Mouse (Mus musculus) thymus, adult 2 months (tissue): ENCODE data around the gene Surf6.

ENCODE experiments used
- CTCF ChIP-seq: fragments of 200-500 bp; IDR thresholded peaks from 2 replicates; pipeline ENCODE4 v1.5.1; 2012; ENCODE audit warnings: mild to moderate bottlenecking, control low read depth, low read length, moderate library complexity, borderline replicate concordance; ENCODE audit not compliant: control insufficient read depth, poor library complexity, insufficient read depth; ENCODE audit errors: extremely low read depth
- POLR2A ChIP-seq: fragments of 200-500 bp; IDR thresholded peaks from 2 replicates; pipeline ENCODE4 v1.6.1; 2012; ENCODE audit warnings: mild to moderate bottlenecking, low read length, control low read depth, moderate library complexity; ENCODE audit not compliant: control insufficient read depth, poor library complexity, insufficient read depth; ENCODE audit errors: extremely low read depth

- TF ChIP-seq CTCF (no peak), POLR2A (no peak)
These were observed 32.6 kb upstream of the Surf6 start for GRCm38 (mm10) chr2:26935286-26935685.
